Mouse (Mus musculus) thymus, postnatal 36 days (tissue): Measurements from ENCODE around the gene Acer2.

Experiments
- DNase-seq, 2 experiments: peaks; one replicate each; pipeline ENCODE4 v3.0.0; 2022; ENCODE audit warnings: mixed read lengths in 2 of 2

Gene Acer2

GRCm38 (mm10) chr4:86887879-86888278 is 13.7 kb downstream of the Acer2 start:
- peak in 1 of 2 experiments; percentile 12 for DNase-seq

- DNase-seq: no peak
These were observed 23.2 kb downstream of the Acer2 start for GRCm38 (mm10) chr4:86897411-86897810.

GRCm38 (mm10) chr4:86898791-86899474 is 24.7 kb downstream of the Acer2 start:
- DNase-seq: no peak

- no peak for DNase-seq
These were observed 28.2 kb downstream of the Acer2 start for GRCm38 (mm10) chr4:86902351-86902750.

GRCm38 (mm10) chr4:86904969-86905368 is 30.8 kb downstream of the Acer2 start:
- no peak for DNase-seq

- DNase-seq: no peak
These were observed 31.7 kb downstream of the Acer2 start for GRCm38 (mm10) chr4:86905869-86906268.

- no peak for DNase-seq
These were observed 37.6 kb downstream of the Acer2 start for GRCm38 (mm10) chr4:86911576-86912341.

GRCm38 (mm10) chr4:86912757-86913156 is 38.6 kb downstream of the Acer2 start:
- DNase-seq: no peak

GRCm38 (mm10) chr4:86916062-86916461 is 41.9 kb downstream of the Acer2 start:
- no peak for DNase-seq

GRCm38 (mm10) chr4:86923476-86924055 is 49.4 kb downstream of the Acer2 start:
- no peak for DNase-seq

- DNase-seq: peak; percentile 55 to 70
These were observed 50.7 kb downstream of the Acer2 start for GRCm38 (mm10) chr4:86924804-86925458.

- DNase-seq: no peak
These were observed 52.8 kb downstream of the Acer2 start for GRCm38 (mm10) chr4:86926997-86927396.

- DNase-seq: no peak
These were observed 56.0 kb downstream of the Acer2 start for GRCm38 (mm10) chr4:86930101-86930635.

- DNase-seq: no peak
These were observed 56.6 kb downstream of the Acer2 start for GRCm38 (mm10) chr4:86930636-86931456.

GRCm38 (mm10) chr4:86933026-86933425 is 58.8 kb downstream of the Acer2 start:
- DNase-seq: peak in 1 of 2 experiments; percentile 7

- no peak for DNase-seq
These were observed 62.0 kb downstream of the Acer2 start for GRCm38 (mm10) chr4:86936217-86936616.

GRCm38 (mm10) chr4:86936706-86937105 is 62.5 kb downstream of the Acer2 start:
- no peak for DNase-seq

GRCm38 (mm10) chr4:86942656-86943055 is 68.5 kb downstream of the Acer2 start:
- no peak for DNase-seq

- DNase-seq: no peak
These were observed 69.1 kb downstream of the Acer2 start for GRCm38 (mm10) chr4:86943296-86943695.

GRCm38 (mm10) chr4:86948794-86949193 is 74.6 kb downstream of the Acer2 start:
- DNase-seq: no peak

- DNase-seq: no peak
These were observed 79.3 kb downstream of the Acer2 start for GRCm38 (mm10) chr4:86953519-86953918.

GRCm38 (mm10) chr4:86955448-86955847 is 81.3 kb downstream of the Acer2 start:
- DNase-seq: no peak
